ENCODE assay signal across 9 mouse cellular contexts in the genomic region with DNA sequence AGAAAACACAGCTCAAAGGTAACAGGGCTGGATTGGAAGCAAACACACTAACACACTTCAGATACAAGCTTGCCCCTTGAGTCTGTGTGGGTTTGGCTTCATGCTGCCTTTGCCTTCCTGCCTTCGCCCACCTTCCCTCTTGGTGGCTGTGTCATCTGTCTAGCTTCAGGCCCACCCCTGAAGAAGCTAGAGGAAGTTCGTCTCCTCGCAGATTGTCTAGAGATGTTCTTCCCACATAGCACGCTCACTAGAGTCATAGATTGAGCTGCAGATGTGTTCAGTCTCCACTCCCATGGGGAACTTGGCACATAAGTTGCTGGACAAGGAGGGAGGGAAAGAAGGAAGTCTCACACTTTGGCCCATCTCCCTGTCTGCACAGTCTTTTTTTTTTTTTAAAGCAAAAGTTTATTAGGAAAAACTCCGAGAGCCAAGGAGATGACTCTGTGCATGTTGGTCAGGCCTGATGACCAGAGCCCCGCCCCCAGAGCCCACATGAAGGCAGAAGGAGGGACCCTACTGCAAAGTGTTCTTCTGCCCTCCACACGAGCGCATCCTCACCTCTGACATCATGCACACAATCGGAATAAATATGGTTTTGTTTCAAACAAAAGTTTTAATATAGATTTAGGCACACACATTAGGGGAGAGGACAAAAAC. TPM values are rescaled to one million over a fixed set of nuclear protein-coding genes. Genes with fewer than 3 reads are reported as not detected.
DNase-seq lines count a peak whose midpoint lies in the region; TF ChIP-seq lines count a peak whose summit lies in the region.
"Had no signal": no experiment of that assay in that cellular context is flagged by ENCODE, and none has a peak within 500 bp of the region (broad histone marks: within the 10 kb centered on the region; RNA-seq: fewer than 3 reads in every experiment).

No protein-coding gene starts in this region.

- peak overlapping the region; percentile 28; the same call in 1 of the 2 replicates for H3K27ac ChIP-seq in left cerebral cortex, adult 2 months
- H3K27ac ChIP-seq: embryonic facial prominence, embryonic 15.5 days had no signal

- TF ChIP-seq CTCF in left cerebral cortex, adult 2 months (IDR thresholded peaks at IDR 0.05) = no peak

- DNase-seq in heart, adult 11 months = peak; percentile 97
- DNase-seq in heart, postnatal 4 days = no peak
- DNase-seq in left cerebral cortex, adult 2 months (ENCODE audit: extremely low spot score in 1 of 2, low spot score in 2 of 2) = no peak
- DNase-seq in left cerebral cortex, adult 8-10 months (ENCODE audit: low spot score in 2 of 2) = no peak
- peak; percentile 25 for DNase-seq in thymus, postnatal 25 days
- no peak for DNase-seq in thymus, postnatal 4 days
- peak; percentile 48 for DNase-seq in telencephalon, adult 2 months (ENCODE audit: low read depth, low spot score)
- no peak for DNase-seq in c-Kit-positive CD71-positive TER-119-positive erythroid progenitor cells, embryonic 14.5 days (ENCODE audit: low spot score)

- intact Hi-C loops in left cerebral cortex, adult 2 months (cut with DNase I) = loop anchor here (1.0 to 5.0 kb wide), 2 partner anchors 67 to 252 kb away; no protein-coding TSS in a partner anchor

- H3K4me3 ChIP-seq in left cerebral cortex, adult 2 months = no peak overlapping the region
- H3K4me3 ChIP-seq: embryonic facial prominence, embryonic 15.5 days had no signal

RNA-seq across cellular contexts. Expression of a gene that starts 3.1 kb away (rescaled TPM):
- 100 to 1,000 TPM; 633 to 638 TPM for total RNA-seq in heart, postnatal 4 days (2021)
- 100 to 1,000 TPM; 170 to 178 TPM for total RNA-seq in left cerebral cortex, adult 2 months (2021)
- 100 to 1,000 TPM; 186 to 203 (median 195) TPM for total RNA-seq in left cerebral cortex, adult 8-10 months (2022)

RNA-seq across cellular contexts. Expression of a gene that starts 22.6 kb away (rescaled TPM):
- 10 to 100 TPM; 22.4 to 24.3 TPM for total RNA-seq in heart, postnatal 4 days (2021)
- total RNA-seq in left cerebral cortex, adult 2 months (2021) = 100 to 1,000 TPM; 150 to 155 TPM
- 100 to 1,000 TPM; 141 to 156 (median 150) TPM for total RNA-seq in left cerebral cortex, adult 8-10 months (2022)

RNA-seq across cellular contexts. Expression of a gene that starts 46.1 kb away (rescaled TPM):
- total RNA-seq in heart, postnatal 4 days (2021) = 10 to 100 TPM; 63.0 to 65.1 TPM
- total RNA-seq in left cerebral cortex, adult 2 months (2021) = 1 to 10 TPM; 4.8 to 4.9 TPM
- 1 to 10 TPM; 1.8 to 5.2 (median 3.3) TPM for total RNA-seq in left cerebral cortex, adult 8-10 months (2022)

RNA-seq across cellular contexts. Expression of a gene that starts 57.9 kb away (rescaled TPM):
- under 1 TPM; 0.60 to 0.83 TPM for total RNA-seq in heart, postnatal 4 days (2021)
- 10 to 100 TPM; 10.2 to 11.6 TPM for total RNA-seq in left cerebral cortex, adult 2 months (2021)
- 10 to 100 TPM; 18.8 to 23.9 (median 23.5) TPM for total RNA-seq in left cerebral cortex, adult 8-10 months (2022)

Comparison
In these comparisons a context has a peak if more than half of its experiments do, and no peak if none do; other contexts are left out.
1. DNase-seq: peak in heart, adult 11 months (single experiment), thymus, postnatal 25 days (single experiment) and telencephalon, adult 2 months (single experiment); none in heart, postnatal 4 days (single experiment), left cerebral cortex, adult 2 months (0 of 2), left cerebral cortex, adult 8-10 months (0 of 2), thymus, postnatal 4 days (single experiment) and c-Kit-positive CD71-positive TER-119-positive erythroid progenitor cells, embryonic 14.5 days (single experiment).
2. RNA of a gene that starts 22.6 kb away (total RNA-seq): 141 to 156 TPM in left cerebral cortex, adult 8-10 months and 150 to 155 TPM in left cerebral cortex, adult 2 months; 22.4 to 24.3 TPM in heart, postnatal 4 days; every median in the first group is over 4 times any median in the second.
3. RNA of a gene that starts 46.1 kb away (total RNA-seq): 63.0 to 65.1 TPM in heart, postnatal 4 days; 4.8 to 4.9 TPM in left cerebral cortex, adult 2 months and 1.8 to 5.2 TPM in left cerebral cortex, adult 8-10 months; every median in the first group is over 10 times any median in the second.